Mouse (Mus musculus) limb, embryonic 14.5 days (tissue): ENCODE results near the gene Tnpo1. TPM values are rescaled to one million over a fixed set of nuclear protein-coding genes. Genes with fewer than 3 reads are reported as not detected.

Experiments
- ATAC-seq: fragments of 200-750 bp; cut with Nextera tagmentation; 2 replicates; pipeline ENCODE4 v1.8.0; 2017; ENCODE audit warnings: low read depth, moderate number of reproducible peaks, moderate TSS enrichment; ENCODE audit not compliant: low FRiP score
- DNase-seq: peaks from one replicate; pipeline ENCODE4 v3.0.0-alpha.2; 2015; ENCODE audit warnings: low spot score
- H3K27ac ChIP-seq: fragments of 300-500 bp; sonication (generic); replicated peaks from 2 replicates; pipeline ENCODE4 v1.5.1; 2014; ENCODE audit warnings: low read depth, mild to moderate bottlenecking, low read length, moderate library complexity, mixed read lengths
- H3K27me3 ChIP-seq: fragments of 300-500 bp; sonication (generic); 2 replicates; pipeline ENCODE4 v1.6.1; 2014; ENCODE audit warnings: low read length, mixed read lengths; ENCODE audit not compliant: control insufficient read depth, insufficient read depth
- H3K36me3 ChIP-seq: fragments of 300-500 bp; sonication (generic); 2 replicates; pipeline ENCODE4 v1.6.1; 2014; ENCODE audit warnings: mild to moderate bottlenecking, low read length, moderate library complexity, mixed read lengths; ENCODE audit not compliant: control insufficient read depth, insufficient read depth
- H3K4me1 ChIP-seq: fragments of 300-500 bp; sonication (generic); 2 replicates; pipeline ENCODE4 v1.6.1; 2014; ENCODE audit warnings: antibody characterized with exemption, low read length, mixed read lengths; ENCODE audit not compliant: control insufficient read depth, insufficient read depth
- H3K4me2 ChIP-seq: fragments of 300-500 bp; sonication (generic); replicated peaks from 2 replicates; pipeline ENCODE4 v1.6.1; 2014; ENCODE audit warnings: low read depth, mild to moderate bottlenecking, low read length, moderate library complexity; ENCODE audit not compliant: severe bottlenecking
- H3K4me3 ChIP-seq: fragments of 300-500 bp; sonication (generic); replicated peaks from 2 replicates; pipeline ENCODE4 v1.5.1; 2014; ENCODE audit warnings: low read length
- H3K9ac ChIP-seq: fragments of 300-500 bp; sonication (generic); 2 replicates; pipeline ENCODE4 v1.6.1; 2014; ENCODE audit warnings: mild to moderate bottlenecking, low read depth, low read length, moderate library complexity; ENCODE audit not compliant: severe bottlenecking
- H3K9me3 ChIP-seq: fragments of 300-500 bp; sonication (generic); 2 replicates; pipeline ENCODE4 v1.6.1; 2016; ENCODE audit warnings: low read length; ENCODE audit not compliant: control insufficient read depth
- POLR2A ChIP-seq: fragments of 200-500 bp; IDR thresholded peaks from 2 replicates; pipeline ENCODE4 v1.8.0; 2012; ENCODE audit warnings: inconsistent platforms, mild to moderate bottlenecking, moderate library complexity, borderline replicate concordance; ENCODE audit not compliant: insufficient read depth, insufficient read length; ENCODE audit errors: extremely low read depth
- WGBS: fragments of 180-500 bp; shearing (Covaris S2); extraction: QIAGEN DNeasy Blood & Tissue Kit; methylation state at CpG from one replicate; pipeline ENCODE4 v1.1.7; 2014; 5-methylcytosine and 5-hydroxymethylcytosine counted together
- polyA plus RNA-seq, 2 experiments: library from polyadenylated mRNA; depleted of rRNA in 1 of 2; stranded (reverse) in 1 of 2; unstranded in 1 of 2; fragments of >200 nt; fragmentation: Nextera tagmentation in 1 of 2; extraction: Ambion mirVana in 1 of 2; gene quantifications; 2 replicates each; pipeline versions ENCODE4 v1.2.1 to v1.2.3; 2012 to 2014

The Tnpo1 gene
- polyA plus RNA-seq, 2 experiments, result 38.7 to 43.2 TPM

- Histone ChIP-seq H3K36me3 (no peaks in the 10 kb centered on the region), H3K4me3 (no peak overlapping the region), H3K4me2 (no peak overlapping the region), H3K27ac (no peak overlapping the region), H3K9ac (no peak overlapping the region), H3K27me3 (no peaks in the 10 kb centered on the region), H3K4me1 (no peaks in the 10 kb centered on the region), H3K9me3 (no peaks in the 10 kb centered on the region)
- 76% methylated on average over 5 of the region's 5 CpGs for WGBS
- DNase-seq, result no peak
- TF ChIP-seq POLR2A, result no peak
- ATAC-seq, result no peak
Measured at GRCm38 (mm10) chr13:98953830-98954229, 27.6 kb upstream of the Tnpo1 start.

GRCm38 (mm10) chr13:98951951-98952350, 25.8 kb upstream of the Tnpo1 start:
- no peaks in the 10 kb centered on the region for H3K36me3 ChIP-seq
- no peak for TF ChIP-seq POLR2A
- H3K4me2 ChIP-seq, result no peak overlapping the region
- no peaks in the 10 kb centered on the region for H3K4me1 ChIP-seq
- no peak for ATAC-seq
- 83% methylated on average over 7 of the region's 7 CpGs for WGBS
- H3K9me3 ChIP-seq, result no peaks in the 10 kb centered on the region
- no peak overlapping the region for H3K27ac ChIP-seq
- H3K9ac ChIP-seq, result no peak overlapping the region
- H3K27me3 ChIP-seq, result no peaks in the 10 kb centered on the region
- H3K4me3 ChIP-seq, result no peak overlapping the region
- DNase-seq, result no peak

GRCm38 (mm10) chr13:98948146-98948545, 22.0 kb upstream of the Tnpo1 start:
- Histone ChIP-seq H3K9me3 (no peaks in the 10 kb centered on the region), H3K27me3 (no peaks in the 10 kb centered on the region), H3K4me3 (no peak overlapping the region), H3K4me2 (no peak overlapping the region), H3K9ac (no peak overlapping the region), H3K4me1 (no peaks in the 10 kb centered on the region), H3K27ac (no peak overlapping the region), H3K36me3 (no peaks in the 10 kb centered on the region)
- WGBS, result 39% methylated on average over 4 of the region's 4 CpGs
- ATAC-seq (no peak), DNase-seq (no peak)
- TF ChIP-seq POLR2A, result no peak

- ATAC-seq (no peak), DNase-seq (no peak)
- Histone ChIP-seq H3K4me1 (no peaks in the 10 kb centered on the region), H3K27me3 (no peaks in the 10 kb centered on the region), H3K27ac (no peak overlapping the region), H3K9me3 (no peaks in the 10 kb centered on the region), H3K9ac (no peak overlapping the region), H3K4me3 (no peak overlapping the region), H3K4me2 (no peak overlapping the region), H3K36me3 (no peaks in the 10 kb centered on the region)
- WGBS, result 79% methylated on average over 7 of the region's 7 CpGs
- no peak for TF ChIP-seq POLR2A
Measured at GRCm38 (mm10) chr13:98946434-98946833, 20.2 kb upstream of the Tnpo1 start.

GRCm38 (mm10) chr13:98945908-98946307, 19.7 kb upstream of the Tnpo1 start:
- 50% methylated on average over 3 of the region's 3 CpGs for WGBS
- Histone ChIP-seq H3K36me3 (no peaks in the 10 kb centered on the region), H3K4me3 (no peak overlapping the region), H3K27me3 (no peaks in the 10 kb centered on the region), H3K4me1 (no peaks in the 10 kb centered on the region), H3K9ac (no peak overlapping the region), H3K27ac (no peak overlapping the region), H3K9me3 (no peaks in the 10 kb centered on the region), H3K4me2 (no peak overlapping the region)
- no peak for DNase-seq
- no peak for ATAC-seq
- TF ChIP-seq POLR2A, result no peak

- no peak for TF ChIP-seq POLR2A
- 96% methylated on average over 4 of the region's 4 CpGs for WGBS
- Histone ChIP-seq H3K9ac (no peak overlapping the region), H3K27me3 (no peaks in the 10 kb centered on the region), H3K4me3 (no peak overlapping the region), H3K27ac (no peak overlapping the region), H3K4me2 (no peak overlapping the region), H3K36me3 (no peaks in the 10 kb centered on the region), H3K9me3 (no peaks in the 10 kb centered on the region), H3K4me1 (no peaks in the 10 kb centered on the region)
- no peak for ATAC-seq
- no peak for DNase-seq
Measured at GRCm38 (mm10) chr13:98945381-98945780, 19.2 kb upstream of the Tnpo1 start.
